Mouse (Mus musculus): Measurements from ENCODE around the gene Simc1. TPM values are rescaled to one million over a fixed set of nuclear protein-coding genes. Genes with fewer than 3 reads are reported as not detected.

The Simc1 gene
- total RNA-seq, 2 experiments from 2014 or later, result 15.2 to 16.0 TPM

DNA sequence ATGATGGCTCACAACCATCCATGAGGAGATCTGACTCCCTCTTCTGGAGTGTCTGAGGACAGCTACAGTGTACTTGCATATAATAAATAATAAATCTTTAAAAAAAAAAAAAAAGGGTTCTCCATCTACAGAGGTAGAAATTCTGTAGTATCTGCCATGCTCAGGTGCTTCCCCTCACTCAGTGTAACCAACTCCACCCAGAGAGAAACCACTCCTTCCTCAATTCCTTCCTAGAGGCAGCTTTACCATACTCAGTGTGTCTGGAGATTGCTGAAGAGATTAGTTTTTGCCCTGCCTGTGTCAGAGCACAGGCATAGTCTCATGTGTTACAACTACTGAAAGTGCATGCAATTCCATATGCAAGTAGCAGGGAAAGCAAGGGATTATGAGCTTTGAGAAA lies 28.6 kb downstream of the Simc1 start:
- DNase-seq (ENCODE audit: low spot score in 2 of 2), result no peak

DNA sequence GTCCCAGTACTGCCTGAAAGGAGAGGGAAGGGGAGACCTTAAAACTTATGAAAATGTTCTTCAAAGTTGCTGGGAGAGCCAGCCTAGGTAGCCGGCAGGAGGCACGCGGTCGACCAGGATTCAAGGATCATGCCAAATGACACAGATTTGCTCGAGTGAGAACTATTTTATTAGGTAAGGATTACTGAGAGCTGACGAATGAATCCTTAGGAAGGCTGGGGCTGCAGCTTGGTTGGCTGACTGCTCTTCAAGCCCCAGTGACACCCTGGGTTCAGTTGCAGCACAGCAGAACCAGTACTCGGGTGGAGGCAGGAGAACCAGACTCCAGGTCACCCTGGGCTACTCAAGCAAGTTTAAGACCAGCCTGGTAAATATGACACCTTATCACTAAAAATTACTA lies 44.5 kb downstream of the Simc1 start:
- no peak for DNase-seq (ENCODE audit: low spot score in 2 of 2)

DNA sequence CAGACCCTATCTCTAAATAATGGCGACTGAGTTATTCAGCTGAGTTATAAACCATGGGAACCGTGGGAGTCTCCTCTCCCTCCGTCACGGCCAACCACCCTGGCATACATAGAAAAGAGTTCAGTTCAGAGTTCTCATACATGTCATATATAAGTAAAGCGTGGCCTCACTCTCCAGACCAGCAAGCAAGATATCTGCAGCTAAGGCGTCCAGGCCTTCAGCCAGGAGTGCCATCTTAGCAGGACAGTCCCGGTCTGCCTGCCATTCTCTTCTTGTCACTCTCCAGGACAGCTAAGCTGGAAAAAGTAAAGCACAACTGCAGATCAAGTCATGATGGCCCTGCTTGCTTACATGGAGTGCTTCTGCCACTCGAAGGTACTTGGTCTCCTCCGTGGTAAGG lies 52.6 kb downstream of the Simc1 start:
- DNase-seq (ENCODE audit: low spot score in 2 of 2), result no peak

DNA sequence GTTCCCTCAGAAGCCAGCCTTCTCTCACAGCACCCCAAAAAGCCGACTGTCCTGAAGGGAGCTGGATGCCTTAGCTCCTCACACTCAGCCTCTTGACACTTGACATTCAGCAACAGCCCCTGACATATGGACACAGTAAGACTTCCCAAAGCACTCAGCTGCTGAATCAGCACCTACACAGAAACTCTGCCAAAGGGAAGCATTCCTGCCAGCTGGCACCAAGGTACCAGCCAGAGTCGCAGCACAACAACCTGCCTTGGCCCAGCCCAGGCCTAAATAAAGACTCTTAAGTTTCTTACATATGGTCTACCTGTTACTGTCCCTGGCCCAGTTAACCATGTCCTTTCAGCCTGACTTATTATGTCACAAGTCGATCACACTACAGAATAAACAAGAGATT lies 53.2 kb downstream of the Simc1 start:
- DNase-seq (ENCODE audit: low spot score in 2 of 2), result peak in 1 of 2 experiments; percentile 49

DNA sequence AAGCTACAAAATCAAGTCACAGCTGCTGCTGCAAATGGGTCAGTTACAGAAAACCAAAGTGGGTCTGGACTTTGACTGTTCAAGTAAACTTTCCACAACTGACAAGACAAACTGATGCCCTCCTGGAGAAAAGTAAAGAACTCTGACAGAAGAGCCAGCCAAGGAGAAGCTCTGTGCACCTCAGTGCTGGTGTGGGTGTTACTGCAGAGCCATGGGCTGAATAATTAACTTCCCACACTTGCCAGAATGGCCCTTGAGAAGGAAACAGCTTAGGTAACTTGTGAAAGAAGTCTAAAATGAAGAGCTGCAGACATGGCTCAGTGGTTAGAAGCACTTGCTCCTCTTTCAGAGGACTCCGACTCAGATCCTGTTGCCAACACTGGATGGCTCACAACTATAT lies 54.1 kb downstream of the Simc1 start:
- DNase-seq (ENCODE audit: low spot score in 2 of 2), result no peak

DNA sequence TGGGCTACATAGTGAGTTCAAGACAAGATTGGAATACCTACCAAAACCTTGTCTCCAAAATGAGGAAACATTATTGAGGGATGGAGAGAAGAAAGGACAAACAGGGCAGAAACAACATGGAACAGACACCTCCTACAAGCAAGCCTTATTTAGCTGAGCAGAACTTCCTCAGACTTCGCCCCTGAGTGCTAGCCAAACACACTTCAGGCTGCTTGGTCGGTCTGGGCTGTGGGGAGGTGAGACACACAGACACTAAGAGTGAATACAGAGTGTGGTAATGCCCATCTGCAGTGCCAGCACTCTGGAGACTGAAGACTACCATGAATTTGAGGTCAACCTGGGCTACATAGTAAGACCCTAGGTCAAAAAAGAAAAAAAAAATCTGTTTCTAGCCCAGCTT lies 56.1 kb downstream of the Simc1 start:
- no peak for DNase-seq (ENCODE audit: low spot score in 2 of 2)

DNA sequence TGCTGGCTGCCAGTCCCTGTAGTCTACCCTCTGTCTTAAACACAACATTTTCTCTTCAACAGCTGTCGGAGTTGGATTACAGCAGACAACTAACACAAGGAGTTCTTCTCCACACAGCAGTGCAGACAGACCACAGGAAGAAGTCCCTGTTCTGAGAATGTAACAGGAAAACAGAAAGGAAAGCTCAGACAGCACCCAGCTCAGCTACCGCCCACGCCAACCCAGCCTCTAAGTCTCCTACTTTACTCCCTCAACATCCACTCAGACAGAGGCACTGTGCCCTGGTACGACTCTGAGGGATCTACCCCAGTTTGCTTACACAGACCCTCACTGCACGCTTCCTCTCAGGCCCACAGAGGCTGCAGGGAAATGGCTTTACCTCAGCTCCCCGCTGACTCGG lies 57.0 kb downstream of the Simc1 start:
- DNase-seq (ENCODE audit: low spot score in 2 of 2), result peak in 1 of 2 experiments; percentile 53

DNA sequence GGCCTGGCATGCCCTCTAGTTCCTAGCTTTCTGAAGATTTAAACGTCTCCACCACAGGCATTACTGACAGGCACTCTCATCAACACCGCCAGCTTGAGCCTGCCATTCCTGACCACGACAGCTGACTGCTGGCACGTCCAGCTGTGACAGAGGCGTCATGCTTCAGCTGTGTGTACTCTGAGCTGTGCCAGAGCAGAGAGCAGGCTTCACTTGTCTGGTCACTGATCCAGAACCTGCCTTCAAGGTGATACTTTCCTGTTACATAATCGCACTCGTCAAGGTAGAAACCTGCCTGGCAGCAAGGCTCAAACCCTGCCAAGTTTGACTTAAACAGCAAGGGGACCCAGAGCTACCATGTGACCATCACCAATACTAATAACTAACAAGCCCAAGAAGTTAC lies 59.0 kb downstream of the Simc1 start:
- DNase-seq (ENCODE audit: low spot score in 2 of 2), result no peak

DNA sequence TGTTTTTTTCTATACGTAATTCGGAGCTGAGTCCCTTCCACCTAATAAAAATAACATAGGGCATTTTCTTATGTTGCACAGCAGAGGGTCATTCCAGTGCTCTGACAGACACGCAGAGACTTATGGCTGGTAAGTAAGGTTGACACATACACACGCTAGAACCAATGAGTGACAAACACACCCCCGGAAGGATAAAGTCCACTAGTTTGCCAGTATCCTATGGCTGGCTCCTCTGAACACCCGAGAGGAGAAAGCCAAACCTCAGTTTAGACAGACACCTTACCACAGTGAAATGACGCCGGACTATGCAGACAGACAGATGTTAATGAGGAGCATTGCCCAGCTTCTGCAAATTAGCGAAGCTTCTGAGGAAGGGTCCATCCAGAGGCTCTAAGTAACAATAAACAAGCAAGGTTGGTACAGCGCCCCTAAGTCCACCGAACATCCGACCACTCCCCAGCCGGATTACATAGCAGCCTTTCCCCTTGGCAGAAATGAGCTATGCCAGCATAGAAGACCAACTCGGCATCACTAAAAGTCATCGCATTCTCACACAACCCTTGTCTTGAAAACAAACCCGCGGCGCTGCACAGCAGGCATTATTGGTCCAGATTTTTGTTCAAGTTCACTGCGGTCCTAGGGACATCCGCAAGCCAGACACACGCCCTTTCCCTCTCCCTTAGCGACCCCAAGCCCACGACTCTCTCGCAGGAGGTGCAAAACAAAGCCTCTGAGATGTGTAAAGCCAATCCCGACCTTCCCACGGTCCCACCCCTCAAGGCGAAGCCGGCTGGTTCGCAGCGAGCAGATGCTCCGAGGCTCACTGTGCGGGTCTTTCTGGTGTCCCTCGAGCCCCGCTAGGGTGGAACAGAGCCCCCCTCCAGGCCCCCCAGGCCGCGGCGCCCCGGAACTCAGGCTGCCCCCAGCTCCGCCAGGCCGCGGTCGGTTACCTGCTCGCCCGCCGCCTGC lies 60.9 kb downstream of the Simc1 start:
- peak in 1 of 2 experiments; percentile 19 for DNase-seq (ENCODE audit: low spot score in 2 of 2)

DNA sequence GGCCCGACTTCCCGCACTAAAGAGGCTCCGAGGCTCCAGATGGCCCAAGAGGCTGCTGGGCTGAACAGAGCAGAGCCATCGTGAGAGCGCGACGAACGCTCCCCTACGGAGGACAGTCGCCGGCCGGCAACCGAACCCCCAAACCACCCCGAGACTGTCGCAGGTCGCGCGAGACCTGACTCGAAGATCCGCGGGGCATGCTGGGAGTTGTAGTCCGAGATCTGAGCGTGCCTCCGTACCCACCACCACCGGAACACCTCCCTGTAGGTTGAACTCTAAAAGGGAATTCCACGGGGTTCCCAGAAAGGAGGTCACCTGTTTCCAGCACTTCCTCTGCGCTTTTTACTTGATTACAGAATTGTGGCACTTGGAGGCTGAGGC lies 61.6 kb downstream of the Simc1 start, which contains the start of gene 4833439L19Rik:
Gene 4833439L19Rik (minus strand): TSS at position 235 of the 381 bp plus-strand sequence.
- DNase-seq (ENCODE audit: low spot score in 2 of 2), result peak; percentile 88 to 96

DNA sequence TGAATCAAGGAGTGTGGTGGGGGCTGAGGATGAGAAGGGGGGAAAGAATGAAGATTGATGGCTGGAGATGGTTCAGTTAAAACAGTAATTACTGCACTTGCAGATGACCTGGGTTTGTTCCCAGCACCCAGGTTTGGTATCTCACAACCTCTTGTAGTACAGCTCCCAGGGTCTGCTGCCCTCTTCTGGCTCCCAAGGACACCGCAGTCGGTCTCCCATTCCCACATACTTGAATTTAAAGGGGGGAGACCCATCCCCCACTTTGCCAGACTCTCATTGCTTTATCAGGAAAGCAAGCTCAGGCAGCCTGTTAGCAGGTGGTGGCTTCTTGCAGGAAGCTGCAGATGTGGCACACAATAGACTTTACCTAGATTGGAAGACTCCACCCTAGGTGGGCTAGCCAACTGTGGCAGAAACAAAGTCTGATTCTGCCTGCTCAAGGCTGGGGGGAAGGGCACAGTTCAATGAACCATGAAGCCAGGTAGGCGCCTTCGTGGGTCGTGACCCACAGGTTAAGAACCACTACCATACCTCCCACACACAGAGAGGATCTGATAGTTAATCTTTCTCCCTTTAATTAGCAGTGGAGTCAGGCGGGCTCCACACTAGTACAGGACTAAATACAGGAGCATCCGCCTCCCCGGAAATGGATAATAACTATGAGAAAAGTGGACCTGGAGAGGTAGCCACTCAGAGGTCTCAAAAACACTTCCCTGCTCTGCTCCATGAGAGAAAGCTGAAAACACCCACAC lies 62.2 kb downstream of the Simc1 start:
- DNase-seq (ENCODE audit: low spot score in 2 of 2), result peak in 1 of 2 experiments; percentile 57

DNA sequence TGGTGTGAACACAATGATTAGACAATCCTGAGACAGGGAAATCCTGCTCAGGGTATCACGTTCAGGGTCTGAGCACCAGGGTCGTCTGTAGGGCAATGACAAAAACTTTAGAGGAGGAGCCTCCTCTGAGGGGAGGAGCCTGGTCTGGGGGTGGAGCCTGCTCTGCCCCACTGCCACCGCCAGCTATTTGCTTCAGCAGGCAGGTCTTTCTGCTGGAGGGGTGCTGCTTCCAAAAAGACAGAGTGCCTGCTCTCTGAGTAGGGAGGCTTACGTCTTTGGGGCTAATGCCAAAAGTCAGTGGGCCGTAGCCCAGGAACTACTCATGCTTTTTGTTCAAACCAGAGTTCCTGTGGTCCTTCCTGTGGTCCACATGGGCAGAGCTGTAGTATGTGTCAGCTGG lies 64.8 kb downstream of the Simc1 start:
- DNase-seq (ENCODE audit: low spot score in 2 of 2), result no peak

DNA sequence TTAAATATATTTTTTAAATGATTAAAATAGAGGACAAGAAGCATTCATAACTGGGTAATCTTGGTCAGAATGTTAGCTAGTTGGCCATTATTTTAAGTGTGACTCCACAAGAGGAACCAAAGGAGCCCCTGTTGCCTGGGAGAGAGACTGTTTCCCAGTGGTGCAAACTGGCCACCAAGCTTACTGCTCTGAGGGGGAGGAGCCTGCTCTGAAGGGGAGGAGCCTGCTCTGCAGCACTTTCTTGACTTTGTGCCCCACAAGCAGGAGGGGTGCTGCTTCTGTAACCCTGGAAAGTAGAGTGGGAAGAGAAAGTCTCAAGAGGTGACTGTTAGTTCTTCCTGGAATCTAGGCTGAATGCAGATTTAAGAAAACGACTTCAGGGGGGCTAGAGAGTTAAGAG lies 65.7 kb downstream of the Simc1 start:
- DNase-seq (ENCODE audit: low spot score in 2 of 2), result no peak

DNA sequence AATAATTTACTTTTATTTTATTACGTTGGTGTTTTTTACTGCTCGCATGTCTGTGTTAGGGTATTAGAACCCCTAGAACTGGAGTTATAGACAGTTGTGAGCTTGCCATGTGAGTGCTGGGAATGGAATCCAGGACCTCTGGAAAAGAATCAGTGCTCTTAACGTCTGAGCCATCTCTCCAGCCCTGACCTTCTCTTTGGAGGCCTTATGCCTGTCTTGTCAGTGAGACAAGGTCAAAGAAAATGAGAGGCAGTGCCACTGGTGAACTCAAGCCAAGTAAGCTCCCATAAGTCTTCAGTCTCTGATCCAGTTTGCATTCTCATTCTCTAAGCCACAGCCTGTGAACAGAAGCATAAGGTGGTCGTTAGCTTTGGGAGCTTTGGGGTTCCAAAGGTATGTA lies 67.2 kb downstream of the Simc1 start:
- DNase-seq (ENCODE audit: low spot score in 2 of 2), result no peak

DNA sequence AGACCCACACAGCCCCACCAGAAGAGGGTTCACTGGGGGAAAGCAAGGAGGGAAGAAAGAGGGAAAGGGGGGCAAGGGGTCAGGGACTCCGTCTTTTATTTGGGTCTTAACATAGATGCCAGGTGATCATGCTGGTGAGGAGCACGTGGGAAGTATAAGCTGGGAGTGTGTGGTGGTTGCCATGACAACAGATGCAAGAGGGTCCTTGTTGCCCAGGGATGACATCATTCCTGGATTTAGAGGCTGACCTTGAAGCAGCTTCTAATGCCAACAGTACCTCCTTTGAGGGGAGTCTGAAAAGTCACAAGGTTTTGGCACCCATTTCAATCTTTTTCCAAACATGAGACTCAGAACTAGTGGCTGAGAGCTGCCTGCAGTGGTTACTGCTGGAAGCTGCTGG lies 68.1 kb downstream of the Simc1 start:
- DNase-seq (ENCODE audit: low spot score in 2 of 2), result no peak

DNA sequence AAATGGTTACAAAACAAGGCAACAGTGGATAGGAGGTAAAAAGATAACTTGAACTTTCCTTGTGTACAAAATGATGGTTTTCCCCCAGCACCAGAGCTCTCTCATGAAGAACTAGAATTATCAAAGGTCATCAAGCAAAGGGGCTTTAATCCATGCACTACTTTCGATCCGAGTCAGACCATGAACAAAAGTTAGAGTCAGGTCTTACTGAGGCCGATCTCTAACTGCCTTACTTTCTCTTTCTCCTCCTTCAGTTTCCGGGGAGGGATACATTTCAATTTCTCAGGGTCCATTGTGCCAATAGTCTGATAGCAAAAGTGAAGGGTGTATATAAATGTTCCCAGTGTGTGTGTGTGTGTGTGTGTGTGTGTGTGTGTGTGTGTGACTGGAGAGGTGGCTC lies 69.0 kb downstream of the Simc1 start:
- no peak for DNase-seq (ENCODE audit: low spot score in 2 of 2)

DNA sequence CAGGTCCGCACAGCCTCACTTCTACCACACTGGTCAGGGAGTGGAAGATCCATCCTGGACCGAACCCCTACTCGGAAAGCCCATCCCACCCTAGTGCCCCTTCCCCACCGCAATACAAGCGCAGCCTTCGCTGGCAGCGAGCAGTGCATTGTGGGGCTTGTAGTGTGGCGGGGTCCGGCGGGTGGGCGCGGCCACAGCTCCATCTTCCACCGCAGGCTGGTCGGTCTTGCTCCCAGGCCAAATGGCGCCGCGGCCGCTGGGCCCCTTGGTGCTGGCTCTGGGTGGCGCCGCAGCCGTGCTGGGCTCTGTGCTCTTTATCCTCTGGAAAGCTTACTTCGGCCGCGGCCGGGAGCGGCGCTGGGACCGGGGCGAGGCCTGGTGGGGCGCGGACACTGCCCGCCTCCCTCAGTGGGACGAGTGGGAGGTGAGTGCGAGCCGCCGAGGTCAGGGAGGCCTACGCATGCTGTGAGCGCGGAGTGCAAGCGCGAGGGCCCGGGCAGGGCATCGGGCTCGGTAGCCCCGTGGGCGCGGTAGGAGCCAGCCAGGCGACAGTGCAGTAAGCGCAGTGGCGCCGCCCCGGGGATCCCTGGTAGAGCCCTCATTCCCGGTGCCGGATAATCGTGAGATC lies 71.4 kb downstream of the Simc1 start, which contains the start of gene Arl10:
Gene Arl10 (plus strand): TSS at position 162 of the 628 bp plus-strand sequence.
- peak; percentile 61 to 74 for DNase-seq (ENCODE audit: low spot score in 2 of 2)

DNA sequence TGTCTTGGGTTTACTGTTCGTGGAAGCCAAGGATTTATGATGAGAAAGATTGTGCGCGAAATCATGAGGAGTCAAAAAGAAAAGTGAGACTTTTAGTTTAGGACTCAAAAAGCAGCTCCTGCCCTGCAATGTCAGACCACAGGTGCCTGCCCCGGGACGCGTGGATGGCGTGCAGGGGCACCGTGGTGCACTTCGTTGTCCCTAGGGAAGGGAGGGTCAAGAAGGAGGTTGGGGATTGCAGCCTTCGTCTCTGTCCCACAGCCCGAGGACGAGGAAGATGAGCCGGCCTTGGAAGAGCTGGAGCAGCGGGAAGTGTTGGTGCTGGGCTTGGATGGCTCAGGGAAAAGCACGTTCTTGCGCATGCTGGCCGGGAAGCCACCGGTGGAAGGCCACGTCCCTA lies 71.9 kb downstream of the Simc1 start:
- no peak for DNase-seq (ENCODE audit: low spot score in 2 of 2)

DNA sequence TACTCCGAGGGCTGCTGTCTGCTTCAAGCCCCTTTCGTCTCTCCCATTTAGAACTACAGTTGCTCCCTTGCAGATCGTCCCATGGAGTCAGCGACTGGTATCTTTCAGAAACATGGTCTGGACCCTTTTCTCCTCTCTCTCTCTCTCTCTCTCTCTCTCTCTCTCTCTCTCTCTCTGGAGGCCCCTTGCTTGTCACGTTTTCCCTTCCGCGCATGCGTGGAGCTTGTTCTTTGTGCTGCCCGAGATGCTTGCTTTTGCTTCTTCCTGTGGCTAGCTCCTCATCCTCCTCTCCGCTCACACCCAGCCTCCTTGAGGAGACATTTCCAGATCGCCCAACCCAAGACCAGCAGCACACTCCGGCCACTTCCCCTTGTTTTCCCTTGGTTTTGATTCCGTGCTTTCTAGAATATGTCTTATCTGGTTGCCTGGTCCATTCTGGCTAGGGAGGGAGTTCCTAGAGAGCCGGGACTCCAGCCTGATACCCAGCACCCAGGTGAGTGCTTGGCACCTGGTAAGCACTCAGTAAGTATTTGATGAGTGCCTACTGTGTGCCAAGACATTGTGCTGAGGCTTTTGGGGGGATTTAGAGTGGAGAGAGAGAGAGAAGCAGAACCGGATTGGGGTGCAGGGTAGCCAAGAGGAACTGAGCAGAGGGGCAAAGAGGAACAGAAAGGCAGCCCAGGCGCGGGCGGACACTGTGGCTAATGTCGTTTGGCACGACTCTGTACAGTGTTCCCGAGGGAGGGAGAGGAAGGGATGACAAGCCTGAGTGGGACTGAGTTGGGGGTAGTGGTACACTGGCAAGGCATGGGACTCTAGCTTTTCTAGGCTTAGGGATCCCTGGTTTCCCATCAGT lies 74.3 kb downstream of the Simc1 start:
- no peak for DNase-seq (ENCODE audit: low spot score in 2 of 2)

DNA sequence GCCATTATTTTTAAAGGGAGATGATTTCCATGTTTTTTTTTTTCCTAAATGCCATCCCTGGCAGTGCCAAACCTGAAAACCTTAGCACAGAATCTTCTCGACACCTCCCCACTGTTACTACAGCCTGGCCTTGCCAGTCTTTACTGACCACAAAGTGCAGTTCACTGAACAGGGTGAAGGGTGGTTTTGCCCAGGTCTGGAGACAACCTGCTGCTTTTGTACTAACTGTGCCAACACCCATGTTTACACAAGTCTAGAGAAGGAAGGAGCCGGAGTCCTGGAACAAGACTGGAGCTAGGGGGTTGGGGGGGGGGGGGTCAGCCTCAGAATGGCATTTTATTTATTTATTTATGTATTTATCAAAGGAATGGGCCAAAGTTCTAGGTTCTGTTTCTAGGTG lies 77.8 kb downstream of the Simc1 start:
- no peak for DNase-seq (ENCODE audit: low spot score in 2 of 2)

DNA sequence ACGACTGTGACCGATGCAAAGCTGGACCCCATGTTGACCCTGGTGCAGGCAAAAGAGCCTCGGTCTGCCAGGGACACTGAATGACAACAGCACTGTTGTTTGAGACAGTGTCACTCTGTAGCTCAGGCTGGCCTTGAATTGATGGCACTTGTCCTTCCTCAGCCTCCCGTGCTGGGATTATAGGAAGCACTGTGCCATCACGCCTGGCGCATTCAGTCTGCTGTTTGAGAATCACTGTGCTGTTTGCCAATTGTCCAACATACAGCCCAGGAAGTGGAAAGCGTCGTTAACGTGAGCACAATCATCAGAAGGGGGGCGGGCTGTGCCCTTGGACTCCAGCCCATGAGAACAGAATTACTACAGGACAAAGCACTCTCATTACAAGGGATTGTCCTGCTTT lies 78.5 kb downstream of the Simc1 start:
- no peak for DNase-seq (ENCODE audit: low spot score in 2 of 2)

All from layer of hippocampus, adult 18-20 months (tissue).